Mouse (Mus musculus): ENCODE measurements around the gene Slc25a45. TPM values are rescaled to one million over a fixed set of nuclear protein-coding genes. Genes with fewer than 3 reads are reported as not detected.
A peak's percentile ranks its signal among the peaks of the same experiment; 100 is the strongest.

Slc25a45 gene
- polyA plus RNA-seq, 1 experiment from 2014 or later = 5.0 TPM

GRCm38 (mm10) chr19:5928104-5928503, 50.5 kb downstream of the Slc25a45 start:
- Histone ChIP-seq H3K27me3 (ENCODE audit: control insufficient read depth, insufficient read depth, low read length) (no peaks in the 10 kb centered on the region), H3K27ac (ENCODE audit: low read length) (no peak overlapping the region), H3K4me2 (ENCODE audit: low read depth, low read length) (no peak overlapping the region), H3K9ac (ENCODE audit: low read length) (no peak overlapping the region), H3K9me3 (replicated peaks; ENCODE audit: control insufficient read depth, low read length) (no peaks in the 10 kb centered on the region), H3K36me3 (ENCODE audit: control insufficient read depth, insufficient read depth) (no peaks in the 10 kb centered on the region), H3K4me3 (ENCODE audit: low read length) (no peak overlapping the region), H3K4me1 (ENCODE audit: control insufficient read depth, insufficient read depth, low read length) (peaks cover 14% of the 10 kb centered on the region)
- 76% methylated on average over 6 of the region's 6 CpGs for WGBS
- ATAC-seq (replicated peaks; ENCODE audit: extremely low read depth, insufficient read depth, low FRiP score) = no peak

DNA sequence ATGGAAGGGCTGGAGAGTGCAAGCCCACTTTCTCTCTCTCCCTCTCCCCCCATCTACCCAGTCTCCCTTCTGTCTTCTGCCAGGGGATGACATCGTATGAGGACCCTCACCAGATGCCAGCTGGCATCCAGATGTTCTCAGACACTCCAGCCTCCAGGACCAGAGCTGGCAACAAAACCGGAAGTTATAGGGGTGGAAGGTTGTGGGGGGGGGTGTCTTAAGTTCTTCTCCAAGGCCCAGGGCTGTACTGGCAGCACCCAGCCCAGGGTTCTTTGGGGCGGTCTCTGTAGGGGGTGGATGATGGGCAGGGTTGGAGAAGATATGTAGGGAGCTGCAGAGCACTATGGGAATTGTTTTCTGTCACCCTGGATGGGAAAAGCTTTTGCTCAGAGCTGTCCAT, 50.9 kb downstream of the Slc25a45 start:
- Histone ChIP-seq H3K4me1 (ENCODE audit: control insufficient read depth, insufficient read depth, low read length) (peaks cover 12% of the 10 kb centered on the region), H3K9me3 (replicated peaks; ENCODE audit: control insufficient read depth, low read length) (no peaks in the 10 kb centered on the region)
- ATAC-seq (replicated peaks; ENCODE audit: extremely low read depth, insufficient read depth, low FRiP score) = no peak

GRCm38 (mm10) chr19:5929634-5930596, 52.3 kb downstream of the Slc25a45 start:
- no peak overlapping the region for H3K4me3 ChIP-seq (ENCODE audit: low read length)
- H3K27me3 ChIP-seq (ENCODE audit: control insufficient read depth, insufficient read depth, low read length) = no peaks in the 10 kb centered on the region
- H3K9me3 ChIP-seq (replicated peaks; ENCODE audit: control insufficient read depth, low read length) = no peaks in the 10 kb centered on the region
- ATAC-seq (replicated peaks; ENCODE audit: extremely low read depth, insufficient read depth, low FRiP score) = peak; percentile 38
- 50% methylated on average over 14 of the region's 14 CpGs for WGBS
- H3K27ac ChIP-seq (ENCODE audit: low read length) = peak overlapping the region; percentile 77
- peaks cover 13% of the 10 kb centered on the region for H3K4me1 ChIP-seq (ENCODE audit: control insufficient read depth, insufficient read depth, low read length)
- no peak overlapping the region for H3K4me2 ChIP-seq (ENCODE audit: low read depth, low read length)
- H3K9ac ChIP-seq (ENCODE audit: low read length) = peak overlapping the region; percentile 9; the same call in 1 of the 2 replicates
- H3K36me3 ChIP-seq (ENCODE audit: control insufficient read depth, insufficient read depth) = no peaks in the 10 kb centered on the region

More for the DNA sequence above, 50.9 kb downstream of the Slc25a45 start:
- no peak overlapping the region for H3K9ac ChIP-seq (ENCODE audit: low read length)
- no peak overlapping the region for H3K27ac ChIP-seq (ENCODE audit: low read length)
- no peak overlapping the region for H3K4me2 ChIP-seq (ENCODE audit: low read depth, low read length)
- H3K4me3 ChIP-seq (ENCODE audit: low read length) = no peak overlapping the region
- no peaks in the 10 kb centered on the region for H3K36me3 ChIP-seq (ENCODE audit: control insufficient read depth, insufficient read depth)
- H3K27me3 ChIP-seq (ENCODE audit: control insufficient read depth, insufficient read depth, low read length) = no peaks in the 10 kb centered on the region
- 71% methylated on average over 3 of the region's 3 CpGs for WGBS

DNA sequence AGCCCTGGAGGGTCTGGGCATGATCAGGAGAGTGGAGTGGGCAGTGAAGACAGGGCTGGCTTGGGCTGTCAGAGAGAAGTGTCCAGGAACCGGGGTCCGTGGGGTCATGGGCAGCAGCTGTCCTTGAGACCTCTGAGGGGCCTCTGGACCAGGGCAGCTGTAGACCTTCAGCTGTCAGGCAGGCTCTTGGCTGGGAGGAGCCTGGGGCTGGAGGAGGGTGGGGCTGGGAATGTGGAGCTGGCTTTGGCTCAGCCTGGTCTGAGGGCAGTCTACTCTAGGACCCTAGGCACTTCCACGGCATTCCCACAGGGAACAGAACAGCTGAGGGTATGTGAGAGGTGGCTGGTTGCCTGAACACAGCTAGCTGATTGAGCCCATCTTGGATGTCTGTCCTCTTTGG, 57.7 kb downstream of the Slc25a45 start:
- peak overlapping the region; percentile 61 for H3K9ac ChIP-seq (ENCODE audit: low read length)
- 13% methylated on average over 3 of the region's 3 CpGs for WGBS
- peak overlapping the region; percentile 10; the same call in 1 of the 2 replicates for H3K4me2 ChIP-seq (ENCODE audit: low read depth, low read length)

More for the DNA sequence above, 57.7 kb downstream of the Slc25a45 start:
- Histone ChIP-seq H3K9me3 (replicated peaks; ENCODE audit: control insufficient read depth, low read length) (no peaks in the 10 kb centered on the region), H3K27me3 (ENCODE audit: control insufficient read depth, insufficient read depth, low read length) (no peaks in the 10 kb centered on the region), H3K27ac (ENCODE audit: low read length) (peak overlapping the region; percentile 47), H3K4me1 (ENCODE audit: control insufficient read depth, insufficient read depth, low read length) (peaks cover 32% of the 10 kb centered on the region), H3K36me3 (ENCODE audit: control insufficient read depth, insufficient read depth) (no peaks in the 10 kb centered on the region), H3K4me3 (ENCODE audit: low read length) (no peak overlapping the region)
- ATAC-seq (replicated peaks; ENCODE audit: extremely low read depth, insufficient read depth, low FRiP score) = peak; percentile 85

Other genes with a start within 250 kb of the Slc25a45 start
- gene Rela, start 240.3 kb upstream of the Slc25a45 start, polyA plus RNA-seq (2015; fragmentation: Nextera tagmentation; extraction: Ambion mirVana) = 37.7 and 38.2 TPM in 2 replicates
- 23.5 and 24.9 TPM in 2 replicates for gene Sipa1, start 214.1 kb upstream of the Slc25a45 start, polyA plus RNA-seq (2015; fragmentation: Nextera tagmentation; extraction: Ambion mirVana)
- gene Map3k11, start 189.1 kb upstream of the Slc25a45 start, polyA plus RNA-seq (2015; fragmentation: Nextera tagmentation; extraction: Ambion mirVana) = 24.4 and 26.8 TPM in 2 replicates
- 11.5 and 13.4 TPM in 2 replicates for gene Pcnx3, start 188.9 kb upstream of the Slc25a45 start, polyA plus RNA-seq (2015; fragmentation: Nextera tagmentation; extraction: Ambion mirVana)
- gene Kcnk7, start 173.4 kb upstream of the Slc25a45 start, polyA plus RNA-seq (2015; fragmentation: Nextera tagmentation; extraction: Ambion mirVana) = 0.18 and 0.24 TPM in 2 replicates
- gene Ehbp1l1, start 151.5 kb upstream of the Slc25a45 start, polyA plus RNA-seq (2015; fragmentation: Nextera tagmentation; extraction: Ambion mirVana) = 92.3 and 97.5 TPM in 2 replicates
- 68.6 and 72.3 TPM in 2 replicates for gene Fam89b, start 148.2 kb upstream of the Slc25a45 start, polyA plus RNA-seq (2015; fragmentation: Nextera tagmentation; extraction: Ambion mirVana)
- 27.3 and 31.5 TPM in 2 replicates for gene Ltbp3, start 136.9 kb upstream of the Slc25a45 start, polyA plus RNA-seq (2015; fragmentation: Nextera tagmentation; extraction: Ambion mirVana)
- 62.1 and 66.6 TPM in 2 replicates for gene Scyl1, start 106.4 kb upstream of the Slc25a45 start, polyA plus RNA-seq (2015; fragmentation: Nextera tagmentation; extraction: Ambion mirVana)
- 33.6 and 34.8 TPM in 2 replicates for gene Frmd8, start 2.5 kb upstream of the Slc25a45 start, polyA plus RNA-seq (2015; fragmentation: Nextera tagmentation; extraction: Ambion mirVana)
- 1.5 and 1.6 TPM in 2 replicates for gene Tigd3, start 16.3 kb downstream of the Slc25a45 start, polyA plus RNA-seq (2015; fragmentation: Nextera tagmentation; extraction: Ambion mirVana)
- gene Dpf2, start 35.2 kb downstream of the Slc25a45 start, polyA plus RNA-seq (2015; fragmentation: Nextera tagmentation; extraction: Ambion mirVana) = 97.5 and 103 TPM in 2 replicates
- 12.4 and 12.6 TPM in 2 replicates for gene Cdc42ep2, start 47.0 kb downstream of the Slc25a45 start, polyA plus RNA-seq (2015; fragmentation: Nextera tagmentation; extraction: Ambion mirVana)
- 48.3 and 55.2 TPM in 2 replicates for gene Pola2, start 86.4 kb downstream of the Slc25a45 start, polyA plus RNA-seq (2015; fragmentation: Nextera tagmentation; extraction: Ambion mirVana)
- 0.07 TPM in 1 of 2 replicates, not detected in the other for gene Slc22a20, start 108.3 kb downstream of the Slc25a45 start, polyA plus RNA-seq (2015; fragmentation: Nextera tagmentation; extraction: Ambion mirVana)
- gene Capn1, start 138.1 kb downstream of the Slc25a45 start, polyA plus RNA-seq (2015; fragmentation: Nextera tagmentation; extraction: Ambion mirVana) = 9.5 and 10.0 TPM in 2 replicates
- 15.8 and 18.6 TPM in 2 replicates for gene Syvn1, start 168.8 kb downstream of the Slc25a45 start, polyA plus RNA-seq (2015; fragmentation: Nextera tagmentation; extraction: Ambion mirVana)
- 60.4 and 67.4 TPM in 2 replicates for gene Mrpl49, start 180.0 kb downstream of the Slc25a45 start, polyA plus RNA-seq (2015; fragmentation: Nextera tagmentation; extraction: Ambion mirVana)
- gene Fau, start 180.0 kb downstream of the Slc25a45 start, polyA plus RNA-seq (2015; fragmentation: Nextera tagmentation; extraction: Ambion mirVana) = 354 and 453 TPM in 2 replicates
- gene Znhit2, start 183.4 kb downstream of the Slc25a45 start, polyA plus RNA-seq (2015; fragmentation: Nextera tagmentation; extraction: Ambion mirVana) = 21.8 and 24.7 TPM in 2 replicates
- gene Tm7sf2, start 190.6 kb downstream of the Slc25a45 start, polyA plus RNA-seq (2015; fragmentation: Nextera tagmentation; extraction: Ambion mirVana) = 6.6 and 8.7 TPM in 2 replicates
- 49.0 and 50.7 TPM in 2 replicates for gene Vps51, start 199.4 kb downstream of the Slc25a45 start, polyA plus RNA-seq (2015; fragmentation: Nextera tagmentation; extraction: Ambion mirVana)
- gene Tmem262, start 202.2 kb downstream of the Slc25a45 start, polyA plus RNA-seq (2015; fragmentation: Nextera tagmentation; extraction: Ambion mirVana) = not detected in 2 replicates
- 0.56 and 1.3 TPM in 2 replicates for gene Gm28374, start 204.4 kb downstream of the Slc25a45 start, polyA plus RNA-seq (2015; fragmentation: Nextera tagmentation; extraction: Ambion mirVana)
- gene Zfpl1, start 207.1 kb downstream of the Slc25a45 start, polyA plus RNA-seq (2015; fragmentation: Nextera tagmentation; extraction: Ambion mirVana) = 46.1 and 48.1 TPM in 2 replicates
- 26.9 and 28.1 TPM in 2 replicates for gene Cdca5, start 207.2 kb downstream of the Slc25a45 start, polyA plus RNA-seq (2015; fragmentation: Nextera tagmentation; extraction: Ambion mirVana)
- 0.30 and 0.49 TPM in 2 replicates for gene AC131692.1, start 216.6 kb downstream of the Slc25a45 start, polyA plus RNA-seq (2015; fragmentation: Nextera tagmentation; extraction: Ambion mirVana)
- 0.27 and 3.9 TPM in 2 replicates for gene Naaladl1, start 228.0 kb downstream of the Slc25a45 start, polyA plus RNA-seq (2015; fragmentation: Nextera tagmentation; extraction: Ambion mirVana)
- 32.3 and 33.9 TPM in 2 replicates for gene Sac3d1, start 240.8 kb downstream of the Slc25a45 start, polyA plus RNA-seq (2015; fragmentation: Nextera tagmentation; extraction: Ambion mirVana)